Mouse (Mus musculus) heart, embryonic 12.5 days (tissue): Measurements from ENCODE around the gene Rps12. TPM values are rescaled to one million over a fixed set of nuclear protein-coding genes. Genes with fewer than 3 reads are reported as not detected.
A peak's percentile ranks its signal among the peaks of the same experiment; 100 is the strongest.

Experiments
- ATAC-seq: fragments of 200-750 bp; cut with Nextera tagmentation; 2 replicates; pipeline ENCODE4 v1.8.0; 2017; ENCODE audit warnings: moderate TSS enrichment, moderate library complexity; ENCODE audit not compliant: insufficient number of reproducible peaks, low FRiP score
- H3K27ac ChIP-seq: fragments of 300-500 bp; sonication (generic); 2 replicates; pipeline ENCODE4 v1.5.1; 2016; ENCODE audit warnings: mild to moderate bottlenecking, moderate library complexity; ENCODE audit not compliant: poor library complexity, severe bottlenecking
- H3K27me3 ChIP-seq: fragments of 300-500 bp; sonication (generic); replicated peaks from 2 replicates; pipeline ENCODE4 v1.6.1; 2016; ENCODE audit warnings: mild to moderate bottlenecking, moderate library complexity
- H3K36me3 ChIP-seq: fragments of 300-500 bp; sonication (generic); 2 replicates; pipeline ENCODE4 v1.6.1; 2016; ENCODE audit warnings: mild to moderate bottlenecking, moderate library complexity
- H3K4me1 ChIP-seq: fragments of 300-500 bp; sonication (generic); replicated peaks from 2 replicates; pipeline ENCODE4 v1.6.1; 2016; ENCODE audit warnings: mild to moderate bottlenecking
- H3K4me2 ChIP-seq: fragments of 300-500 bp; sonication (generic); 2 replicates; pipeline ENCODE4 v1.6.1; 2016; ENCODE audit warnings: mild to moderate bottlenecking, moderate library complexity
- H3K4me3 ChIP-seq: fragments of 300-500 bp; sonication (generic); 2 replicates; pipeline ENCODE4 v1.5.1; 2016; ENCODE audit warnings: mild to moderate bottlenecking
- H3K9ac ChIP-seq: fragments of 300-500 bp; sonication (generic); 2 replicates; pipeline ENCODE4 v1.6.1; 2016; ENCODE audit warnings: mild to moderate bottlenecking, moderate library complexity
- H3K9me3 ChIP-seq: fragments of 300-500 bp; sonication (generic); replicated peaks from 2 replicates; pipeline ENCODE4 v1.6.1; 2016; ENCODE audit warnings: mild to moderate bottlenecking, moderate library complexity
- WGBS: fragments of 180-500 bp; shearing (Covaris S2); methylation state at CpG from one replicate; pipeline ENCODE4 v1.1.7; 2016; 5-methylcytosine and 5-hydroxymethylcytosine counted together
- polyA plus RNA-seq: library from polyadenylated mRNA; unstranded; fragments of >200 nt; fragmentation: Nextera tagmentation; extraction: Ambion mirVana; gene quantifications from 2 replicates; pipeline ENCODE4 v1.2.1, GENCODE M21; 2016

The Rps12 gene
- polyA plus RNA-seq, 1 experiment from 2014 or later, result 101 TPM

DNA sequence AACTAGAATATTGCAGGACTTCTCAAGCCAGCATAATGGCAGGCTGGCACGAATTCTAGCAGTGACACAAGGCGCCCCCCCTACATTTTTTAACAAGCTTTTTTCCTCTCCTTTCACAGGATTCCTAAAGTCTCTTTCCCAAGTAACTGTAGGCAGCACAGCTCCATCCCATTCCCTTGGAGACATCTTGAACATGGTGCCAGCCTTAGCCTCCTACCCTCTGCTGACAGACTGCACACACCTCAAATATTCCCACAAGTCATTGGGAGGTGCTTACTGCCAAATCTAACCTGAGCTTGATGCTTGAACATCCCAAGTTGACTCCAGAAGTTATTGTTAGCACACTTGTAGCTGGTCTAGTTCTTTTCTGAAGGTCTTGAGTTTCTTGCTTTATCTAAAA lies 3.0 kb downstream of the Rps12 start:
- Histone ChIP-seq H3K4me1 (peaks cover 34% of the 10 kb centered on the region), H3K36me3 (peaks cover 42% of the 10 kb centered on the region), H3K4me3 (no peak overlapping the region), H3K9ac (no peak overlapping the region), H3K27me3 (no peaks in the 10 kb centered on the region), H3K9me3 (no peaks in the 10 kb centered on the region), H3K27ac (no peak overlapping the region), H3K4me2 (no peak overlapping the region)
- WGBS, result 56% methylated on average over 2 of the region's 2 CpGs
- ATAC-seq, result no peak

DNA sequence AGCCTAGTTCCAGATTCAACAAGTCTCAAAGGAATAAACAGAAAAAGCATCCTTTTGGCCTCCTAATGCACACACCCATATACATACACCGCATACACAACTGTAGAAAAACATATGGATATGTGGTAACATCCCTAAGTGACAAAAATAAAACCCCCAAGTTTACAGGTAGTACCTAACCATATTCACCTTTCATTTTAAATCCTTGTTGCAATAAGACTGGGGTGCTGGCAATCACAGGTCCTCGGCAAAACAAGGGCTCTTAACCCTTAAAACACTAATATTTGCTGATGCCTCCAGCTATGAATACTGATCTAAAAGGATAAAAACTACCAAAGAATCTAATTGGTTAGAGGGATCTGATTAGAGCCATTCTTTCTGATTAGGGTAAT lies 3.6 kb downstream of the Rps12 start:
- Histone ChIP-seq H3K4me1 (peaks cover 31% of the 10 kb centered on the region), H3K27me3 (no peaks in the 10 kb centered on the region), H3K9me3 (no peaks in the 10 kb centered on the region), H3K36me3 (peaks cover 42% of the 10 kb centered on the region), H3K27ac (no peak overlapping the region), H3K9ac (no peak overlapping the region), H3K4me2 (no peak overlapping the region), H3K4me3 (no peak overlapping the region)
- ATAC-seq, result no peak
- WGBS, result 28% methylated on average over 2 of the region's 2 CpGs

DNA sequence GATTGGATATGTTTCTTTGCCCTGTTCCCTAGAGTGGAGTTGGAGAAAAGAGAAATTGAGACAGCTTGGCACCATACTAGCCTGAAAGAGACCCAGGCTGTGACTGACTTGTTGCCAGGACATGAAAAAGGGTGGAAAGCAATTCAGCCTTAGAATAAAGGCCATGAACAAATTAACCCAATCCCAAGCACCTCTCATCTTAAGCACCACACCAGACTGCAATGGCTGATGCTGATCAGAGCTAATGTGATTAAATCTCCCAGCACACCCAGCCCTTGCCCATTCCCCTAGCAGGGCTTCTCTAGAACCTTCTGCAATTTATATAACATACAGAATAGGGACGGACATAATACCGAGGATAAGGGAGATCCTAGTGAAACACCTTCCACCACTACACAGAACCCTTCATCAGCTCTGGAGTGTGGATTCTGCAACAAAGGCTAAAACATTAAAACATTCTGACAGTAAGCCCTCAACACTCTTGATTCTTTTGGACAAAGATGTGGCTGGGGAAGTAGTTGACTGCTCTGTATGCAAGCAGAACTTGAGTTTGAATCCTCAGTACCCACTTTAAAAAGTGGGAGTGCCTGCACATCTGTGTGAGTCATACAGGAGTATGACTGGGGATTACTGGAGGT lies 4.1 kb downstream of the Rps12 start:
- H3K27ac ChIP-seq, result no peak overlapping the region

DNA sequence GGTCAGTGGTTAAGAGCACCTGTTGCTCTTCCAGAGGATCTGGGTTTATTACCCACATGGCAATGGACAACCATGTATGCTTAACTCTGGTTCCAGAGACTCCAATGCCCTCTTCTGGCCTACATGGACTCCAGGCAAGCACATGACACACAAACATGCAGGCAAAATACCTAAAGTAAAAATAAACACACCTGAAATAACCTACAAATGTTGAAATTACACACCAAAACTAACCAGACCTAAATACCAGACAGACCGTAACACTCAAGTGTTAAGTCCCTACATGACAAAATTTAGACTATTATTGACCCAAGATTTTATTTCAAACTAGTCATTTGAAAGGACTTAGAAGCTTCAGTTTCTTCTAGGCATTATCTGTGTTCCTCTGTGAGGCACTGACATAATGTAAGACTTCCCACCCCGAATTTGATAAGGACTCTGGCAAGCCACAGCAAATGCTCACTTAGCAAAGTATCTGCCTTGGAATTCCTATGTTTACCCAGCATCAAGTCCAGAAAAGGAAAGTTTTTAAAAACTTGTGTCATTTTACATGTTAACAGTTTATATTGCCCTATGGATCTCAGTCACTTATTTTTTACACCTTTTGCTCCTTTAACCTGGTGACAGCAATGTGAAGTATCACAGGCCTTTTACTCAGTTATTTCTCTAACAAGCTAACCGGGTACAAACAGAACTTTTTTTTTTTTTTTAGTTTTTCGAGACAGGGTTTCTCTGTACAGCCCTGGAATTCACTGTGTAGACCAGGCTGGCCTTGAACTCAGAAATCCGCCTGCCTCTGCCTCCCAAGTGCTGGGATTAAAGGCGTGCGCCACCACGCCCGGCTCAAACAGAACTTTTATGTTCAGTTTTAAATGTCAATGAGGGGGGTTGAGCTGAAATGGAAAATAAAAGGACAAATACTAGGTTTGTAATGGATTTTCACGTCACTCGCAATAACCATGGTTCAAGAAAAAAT lies 5.0 kb downstream of the Rps12 start:
- H3K9me3 ChIP-seq, result no peaks in the 10 kb centered on the region
- H3K27me3 ChIP-seq, result no peaks in the 10 kb centered on the region
- H3K27ac ChIP-seq, result no peak overlapping the region
- H3K4me3 ChIP-seq, result no peak overlapping the region
- H3K9ac ChIP-seq, result no peak overlapping the region
- H3K4me1 ChIP-seq, result peaks cover 27% of the 10 kb centered on the region
- ATAC-seq, result no peak
- 77% methylated on average over 11 of the region's 11 CpGs for WGBS
- H3K36me3 ChIP-seq, result peaks cover 42% of the 10 kb centered on the region
- H3K4me2 ChIP-seq, result no peak overlapping the region

More for the DNA sequence above, 4.1 kb downstream of the Rps12 start:
- ATAC-seq, result no peak
- Histone ChIP-seq H3K27me3 (no peaks in the 10 kb centered on the region), H3K4me3 (no peak overlapping the region), H3K4me1 (peaks cover 27% of the 10 kb centered on the region), H3K9ac (no peak overlapping the region), H3K4me2 (no peak overlapping the region), H3K9me3 (no peaks in the 10 kb centered on the region), H3K36me3 (peaks cover 42% of the 10 kb centered on the region)
- WGBS, result 33% methylated on average over 2 of the region's 2 CpGs

DNA sequence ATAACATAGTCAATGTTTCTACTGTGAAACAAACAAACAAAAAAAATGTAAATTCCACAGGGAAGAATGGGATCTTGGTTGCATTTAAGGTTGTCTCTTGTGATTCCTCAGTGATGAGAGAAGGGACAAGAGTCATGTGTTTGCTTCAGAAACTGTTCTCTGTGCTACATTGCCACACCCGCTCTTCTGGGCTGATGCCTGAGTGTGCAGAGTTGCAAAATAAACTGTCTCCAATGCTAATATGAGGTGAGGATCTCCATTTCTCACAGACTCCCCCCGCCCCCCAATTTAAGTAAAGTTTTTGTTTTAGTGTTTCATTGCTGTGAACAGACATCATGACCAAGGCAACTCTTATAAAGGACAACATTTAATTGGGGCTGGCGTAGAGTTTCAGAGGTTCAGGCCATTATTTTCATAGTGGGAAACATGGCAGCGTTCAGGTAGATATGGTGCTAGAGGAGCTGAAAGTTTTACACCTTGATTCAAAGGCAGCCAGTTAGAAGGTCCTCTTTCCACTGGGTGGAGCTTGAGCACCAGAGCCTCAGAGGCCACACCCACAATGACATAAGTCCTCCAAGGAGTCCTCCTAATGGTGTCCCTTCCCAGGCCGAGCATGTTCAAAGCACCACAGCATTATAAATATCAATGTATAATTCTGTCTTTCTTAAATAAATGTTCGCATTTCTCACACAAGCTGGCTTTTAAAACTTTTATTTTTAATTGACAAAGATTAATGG lies 6.4 kb downstream of the Rps12 start:
- WGBS, result 79% methylated on average over 6 of the region's 6 CpGs
- no peak overlapping the region for H3K9ac ChIP-seq
- no peak overlapping the region for H3K4me3 ChIP-seq
- H3K9me3 ChIP-seq, result no peaks in the 10 kb centered on the region
- H3K27me3 ChIP-seq, result no peaks in the 10 kb centered on the region
- peaks cover 20% of the 10 kb centered on the region for H3K4me1 ChIP-seq
- peaks cover 36% of the 10 kb centered on the region for H3K36me3 ChIP-seq
- no peak overlapping the region for H3K27ac ChIP-seq
- ATAC-seq, result peak; percentile 60; the same call in 1 of the 2 replicates
- no peak overlapping the region for H3K4me2 ChIP-seq

DNA sequence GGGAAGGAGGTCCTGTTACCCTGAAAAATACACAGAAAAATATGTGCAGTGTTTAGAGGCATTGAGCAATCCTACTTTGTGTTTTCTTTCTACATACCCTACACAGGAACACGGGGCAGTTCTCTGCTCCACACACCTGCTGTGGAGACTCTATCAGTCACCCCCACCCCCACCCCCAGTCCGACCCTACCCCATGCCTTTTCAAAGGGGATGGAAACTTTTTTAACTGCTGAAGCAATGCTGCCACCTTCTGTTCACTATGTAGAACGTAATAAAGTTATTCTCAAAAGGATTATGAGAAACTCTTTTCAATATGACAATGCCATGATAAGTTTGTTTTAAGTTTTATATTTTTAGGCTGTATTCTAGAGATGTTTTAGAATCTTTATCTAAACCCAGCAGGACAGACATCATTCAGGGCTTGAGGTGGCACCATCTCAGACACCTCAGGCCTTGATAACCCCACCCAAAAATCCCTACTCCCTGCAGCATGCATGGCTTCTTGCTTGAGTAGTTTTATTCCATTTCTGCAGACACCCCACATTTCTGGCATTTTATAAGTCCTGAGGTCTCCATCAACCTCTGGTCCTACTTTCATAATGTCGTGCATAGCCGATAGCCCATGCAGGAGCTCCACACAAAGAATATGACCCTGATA lies 9.7 kb downstream of the Rps12 start:
- Histone ChIP-seq H3K9ac (no peak overlapping the region), H3K4me1 (no peaks in the 10 kb centered on the region), H3K4me3 (no peak overlapping the region), H3K36me3 (peaks cover 9% of the 10 kb centered on the region; the same call in 1 of the 2 replicates), H3K9me3 (no peaks in the 10 kb centered on the region), H3K27me3 (no peaks in the 10 kb centered on the region), H3K27ac (no peak overlapping the region), H3K4me2 (no peak overlapping the region)
- 37% methylated on average over 5 of the region's 5 CpGs for WGBS
- ATAC-seq, result no peak

DNA sequence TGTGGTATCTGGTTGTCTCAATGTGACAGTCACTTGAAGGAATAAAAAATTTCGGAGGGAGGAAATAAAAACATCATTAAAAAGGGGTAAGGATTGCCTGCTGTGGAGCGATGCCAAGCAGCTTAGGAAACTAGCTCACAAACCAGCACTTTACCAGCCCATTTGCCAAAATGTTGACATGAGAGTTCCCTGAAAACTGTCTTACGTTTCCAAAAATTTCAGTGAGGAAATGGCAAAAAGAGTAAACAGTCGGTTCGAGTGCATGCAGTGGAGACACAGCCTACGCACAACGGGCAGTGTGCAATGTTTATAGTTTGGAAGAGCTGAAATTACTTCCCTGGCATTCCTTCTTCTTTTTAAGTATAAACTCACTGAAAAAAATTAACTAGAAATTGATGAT lies 32.9 kb downstream of the Rps12 start:
- H3K36me3 ChIP-seq, result no peaks in the 10 kb centered on the region
- H3K9ac ChIP-seq, result no peak overlapping the region
- 75% methylated on average over 7 of the region's 7 CpGs for WGBS
- no peak overlapping the region for H3K27ac ChIP-seq
- no peak for ATAC-seq
- no peak overlapping the region for H3K4me3 ChIP-seq
- H3K4me2 ChIP-seq, result no peak overlapping the region
- no peaks in the 10 kb centered on the region for H3K27me3 ChIP-seq
- no peaks in the 10 kb centered on the region for H3K4me1 ChIP-seq
- no peaks in the 10 kb centered on the region for H3K9me3 ChIP-seq

Other genes with a start within 250 kb of the Rps12 start
- 6.6 and 9.5 TPM in 2 replicates for gene Slc18b1, start 9.7 kb upstream of the Rps12 start, polyA plus RNA-seq
- gene Vnn3, start 64.2 kb upstream of the Rps12 start, polyA plus RNA-seq, result not detected in 2 replicates
- 6.9 and 7.0 TPM in 2 replicates for gene Vnn1, start 107.4 kb upstream of the Rps12 start, polyA plus RNA-seq
- gene Taar1, start 133.1 kb upstream of the Rps12 start, polyA plus RNA-seq, result not detected in 2 replicates
- gene Taar2, start 151.3 kb upstream of the Rps12 start, polyA plus RNA-seq, result not detected in 2 replicates
- not detected in 2 replicates for gene Taar3, start 162.3 kb upstream of the Rps12 start, polyA plus RNA-seq
- gene Taar4, start 173.2 kb upstream of the Rps12 start, polyA plus RNA-seq, result not detected in 2 replicates
- not detected in 2 replicates for gene Taar5, start 183.4 kb upstream of the Rps12 start, polyA plus RNA-seq
- gene Taar6, start 198.4 kb upstream of the Rps12 start, polyA plus RNA-seq, result not detected in 2 replicates
- not detected in 2 replicates for gene Taar7a, start 206.2 kb upstream of the Rps12 start, polyA plus RNA-seq
- not detected in 2 replicates for gene Taar7b, start 212.7 kb upstream of the Rps12 start, polyA plus RNA-seq
- gene Taar7d, start 239.9 kb upstream of the Rps12 start, polyA plus RNA-seq, result not detected in 2 replicates